ENCODE assay signal across 8 mouse cellular contexts in the genomic region with DNA sequence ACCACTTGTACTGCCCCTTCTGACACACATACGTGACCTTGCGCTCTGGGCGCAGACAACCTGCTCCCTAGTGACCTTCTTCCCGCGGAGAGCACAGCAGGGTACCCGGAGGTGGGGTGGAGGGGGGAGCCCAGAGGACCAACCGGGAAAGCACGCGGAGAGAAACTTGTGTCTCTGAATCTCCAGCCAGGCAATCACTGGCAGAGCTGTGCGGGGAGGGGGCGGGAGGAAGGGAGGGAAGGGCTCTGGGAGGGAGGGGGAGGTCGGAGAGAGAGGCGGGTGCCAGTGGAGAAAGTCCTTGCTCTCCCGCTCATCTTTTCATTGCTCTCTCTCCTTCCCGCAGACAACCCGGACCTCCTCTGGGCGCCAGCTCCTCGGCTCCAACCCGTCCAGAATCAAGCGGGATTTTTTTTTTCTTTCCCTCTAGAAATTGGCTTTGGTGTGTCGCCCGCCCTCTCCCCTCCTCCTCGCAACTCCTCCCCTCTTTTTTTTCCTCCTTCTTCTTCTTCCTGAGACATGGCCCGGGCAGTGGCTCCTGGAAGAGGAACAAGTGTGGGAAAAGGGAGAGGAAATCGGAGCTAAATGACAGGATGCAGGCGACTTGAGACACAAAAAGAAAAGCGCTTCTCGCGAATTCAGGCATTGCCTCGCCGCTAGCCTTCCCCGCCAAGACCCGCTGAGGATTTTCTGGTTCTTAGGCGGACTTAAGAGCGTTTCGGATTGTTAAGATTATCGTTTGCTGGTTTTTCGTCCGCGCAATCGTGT. TPM values are rescaled to one million over a fixed set of nuclear protein-coding genes. Genes with fewer than 3 reads are reported as not detected.
DNase-seq lines count a peak whose midpoint lies in the region; ATAC-seq and TF ChIP-seq lines count a peak whose summit lies in the region.

No protein-coding gene starts in this region.

- no peaks in the 10 kb centered on the region for H3K27me3 ChIP-seq in intestine, embryonic 16.5 days (replicated peaks; ENCODE audit: control insufficient read depth, insufficient read depth, low read length)
- peaks cover 10% of the 10 kb centered on the region; the same call in 1 of the 2 replicates for H3K27me3 ChIP-seq in small intestine, adult 2 months (ENCODE audit: control insufficient read depth, insufficient read depth, low read length)

- no peaks in the 10 kb centered on the region for H3K36me3 ChIP-seq in intestine, embryonic 16.5 days (ENCODE audit: control insufficient read depth, insufficient read depth, low read length)
- H3K36me3 ChIP-seq in small intestine, adult 2 months (ENCODE audit: control insufficient read depth, insufficient read depth, low read length): no peaks in the 10 kb centered on the region

- TF ChIP-seq CTCF in small intestine, adult 2 months (IDR thresholded peaks at IDR 0.05; ENCODE audit: extremely low read depth, insufficient read length, insufficient replicate concordance, low read depth, low read length): no peak

- intact Hi-C loops in left cerebral cortex, postnatal 36 days (cut with DNase I): loop anchor here (2.0 to 5.0 kb wide), 4 partner anchors 327 to 1168 kb away; no protein-coding TSS in a partner anchor

- H3K9me3 ChIP-seq in intestine, embryonic 16.5 days (ENCODE audit: control insufficient read depth, low read length): no peaks in the 10 kb centered on the region

- peak; percentile 4; the same call in 1 of the 2 replicates for ATAC-seq in granulocyte monocyte progenitor cell, adult 5-6 weeks (replicated peaks; ENCODE audit: poor library complexity, severe bottlenecking)
- peak; percentile 32 for ATAC-seq in intestine, embryonic 16.5 days

- peak overlapping the region; percentile 71 for H3K4me3 ChIP-seq in intestine, embryonic 16.5 days (ENCODE audit: low read length)
- peak overlapping the region; percentile 72 for H3K4me3 ChIP-seq in small intestine, adult 2 months (ENCODE audit: low read depth, low read length)

- peak overlapping the region; percentile 84 for H3K27ac ChIP-seq in intestine, embryonic 16.5 days (ENCODE audit: low read length)
- peak overlapping the region; percentile 72 for H3K27ac ChIP-seq in small intestine, adult 2 months (ENCODE audit: insufficient read depth, low read depth, low read length)

- peaks cover 9% of the 10 kb centered on the region for H3K4me1 ChIP-seq in intestine, embryonic 16.5 days (ENCODE audit: control insufficient read depth, insufficient read depth, low read length)
- H3K4me1 ChIP-seq in small intestine, adult 2 months (ENCODE audit: control insufficient read depth, insufficient read depth, insufficient read length, low read length): peaks cover 3% of the 10 kb centered on the region

- DNase-seq in cerebellum, adult 11-12 months: peak; percentile 6
- DNase-seq in cerebellum, adult 9-11 months: no peak
- peak; percentile 82 for DNase-seq in embryo, embryonic 9.5 days (ENCODE audit: extremely low spot score)
- DNase-seq in left cerebral cortex, postnatal 36 days (ENCODE audit: low spot score in 2 of 2): peak; percentile 59 to 65
- peak; percentile 76 for DNase-seq in mesoderm, embryonic 11.5 days (ENCODE audit: low read depth, low spot score)

- WGBS in intestine, embryonic 16.5 days: under 1% methylated on average over 39 of the region's 41 CpGs
- under 1% methylated on average over 41 of the region's 41 CpGs for WGBS in small intestine, adult 2 months

- H3K4me2 ChIP-seq in intestine, embryonic 16.5 days (ENCODE audit: low read depth, low read length): peak overlapping the region; percentile 93

- H3K9ac ChIP-seq in intestine, embryonic 16.5 days (ENCODE audit: low read depth, low read length): peak overlapping the region; percentile 84

- no peak for TF ChIP-seq POLR2A in small intestine, adult 2 months (IDR thresholded peaks at IDR 0.05; ENCODE audit: low read depth, low read length)

RNA-seq across cellular contexts. Expression of a gene that starts 0.5 kb away (rescaled TPM):
- total RNA-seq in granulocyte monocyte progenitor cell, adult 5-6 weeks (2014; fragmentation: Nextera tagmentation): 13.1 and 17.2 TPM in 2 replicates
- 9.7 and 12.1 TPM in 2 replicates for total RNA-seq in granulocyte monocyte progenitor cell, adult 5-6 weeks (2017)
- 49.1 and 49.3 TPM in 2 replicates for polyA plus RNA-seq in intestine, embryonic 16.5 days (2015; fragmentation: Nextera tagmentation; extraction: Ambion mirVana)
- 10 to 100 TPM; 25.1 to 25.3 TPM for total RNA-seq in left cerebral cortex, postnatal 36 days (2021)
- polyA plus RNA-seq in small intestine, adult 2 months (2012; rRNA removed): 3.3 and 6.6 TPM in 2 replicates
